Mouse (Mus musculus): ENCODE data around the gene Dcaf17. TPM values are rescaled to one million over a fixed set of nuclear protein-coding genes. Genes with fewer than 3 reads are reported as not detected.

The Dcaf17 gene
- polyA plus RNA-seq, 1 experiment: 2.0 TPM

- Histone ChIP-seq H3K79me3 (ENCODE audit: low read depth) (no peaks in the 10 kb centered on the region), H3K79me2 (ENCODE audit: control insufficient read depth, insufficient read depth) (no peaks in the 10 kb centered on the region), H3K27me3 (ENCODE audit: control insufficient read depth, insufficient read depth, insufficient read length) (no peaks in the 10 kb centered on the region), H3K36me3 (ENCODE audit: control insufficient read depth, insufficient read depth) (no peaks in the 10 kb centered on the region), H3K4me3 (ENCODE audit: insufficient read depth, poor library complexity, severe bottlenecking) (no peak overlapping the region), H3ac (ENCODE audit: control insufficient read depth, insufficient read length, low read depth) (no peak overlapping the region)
- TF ChIP-seq CEBPB (IDR thresholded peaks at IDR 0.05; ENCODE audit: low read depth): no peak
- TF ChIP-seq USF1 (IDR thresholded peaks at IDR 0.05; ENCODE audit: low read depth): no peak
- TF ChIP-seq CTCF (IDR thresholded peaks at IDR 0.05; ENCODE audit: control insufficient read depth, insufficient read depth, insufficient read length): no peak
- TF ChIP-seq MAX (IDR thresholded peaks at IDR 0.05): no peak
- no peak for TF ChIP-seq MYOG (IDR thresholded peaks at IDR 0.05; ENCODE audit: control insufficient read depth, extremely low read depth, insufficient read length)
- no peak for TF ChIP-seq FOSL1 (IDR thresholded peaks at IDR 0.05; ENCODE audit: insufficient read depth, low read length, poor library complexity, severe bottlenecking)
- TF ChIP-seq MYOD1 (IDR thresholded peaks at IDR 0.05; ENCODE audit: control insufficient read depth, insufficient read length, low read depth): no peak
These were observed 67.3 kb downstream of the Dcaf17 start for GRCm38 (mm10) chr2:71122268-71123029.

GRCm38 (mm10) chr2:71123591-71123990 lies 68.5 kb downstream of the Dcaf17 start:
- Histone ChIP-seq H3K79me3 (ENCODE audit: low read depth) (no peaks in the 10 kb centered on the region), H3K36me3 (ENCODE audit: control insufficient read depth, insufficient read depth) (no peaks in the 10 kb centered on the region), H3ac (ENCODE audit: control insufficient read depth, insufficient read length, low read depth) (no peak overlapping the region), H3K27me3 (ENCODE audit: control insufficient read depth, insufficient read depth, insufficient read length) (no peaks in the 10 kb centered on the region), H3K79me2 (ENCODE audit: control insufficient read depth, insufficient read depth) (no peaks in the 10 kb centered on the region), H3K4me3 (ENCODE audit: insufficient read depth, poor library complexity, severe bottlenecking) (no peak overlapping the region)
- TF ChIP-seq FOSL1 (IDR thresholded peaks at IDR 0.05; ENCODE audit: insufficient read depth, low read length, poor library complexity, severe bottlenecking) (no peak), CTCF (IDR thresholded peaks at IDR 0.05; ENCODE audit: control insufficient read depth, insufficient read depth, insufficient read length) (no peak), MYOG (IDR thresholded peaks at IDR 0.05; ENCODE audit: control insufficient read depth, extremely low read depth, insufficient read length) (no peak), USF1 (IDR thresholded peaks at IDR 0.05; ENCODE audit: low read depth) (no peak), MYOD1 (IDR thresholded peaks at IDR 0.05; ENCODE audit: control insufficient read depth, insufficient read length, low read depth) (no peak), CEBPB (IDR thresholded peaks at IDR 0.05; ENCODE audit: low read depth) (no peak), MAX (IDR thresholded peaks at IDR 0.05) (no peak)

GRCm38 (mm10) chr2:71127779-71128534 lies 72.8 kb downstream of the Dcaf17 start:
- Histone ChIP-seq H3K4me3 (ENCODE audit: insufficient read depth, poor library complexity, severe bottlenecking) (no peak overlapping the region), H3K79me3 (ENCODE audit: low read depth) (no peaks in the 10 kb centered on the region), H3K79me2 (ENCODE audit: control insufficient read depth, insufficient read depth) (no peaks in the 10 kb centered on the region), H3K36me3 (ENCODE audit: control insufficient read depth, insufficient read depth) (no peaks in the 10 kb centered on the region), H3K27me3 (ENCODE audit: control insufficient read depth, insufficient read depth, insufficient read length) (no peaks in the 10 kb centered on the region), H3ac (ENCODE audit: control insufficient read depth, insufficient read length, low read depth) (no peak overlapping the region)
- TF ChIP-seq CTCF (IDR thresholded peaks at IDR 0.05; ENCODE audit: control insufficient read depth, insufficient read depth, insufficient read length) (no peak), MYOG (IDR thresholded peaks at IDR 0.05; ENCODE audit: control insufficient read depth, extremely low read depth, insufficient read length) (no peak), CEBPB (IDR thresholded peaks at IDR 0.05; ENCODE audit: low read depth) (no peak), MAX (IDR thresholded peaks at IDR 0.05) (no peak), FOSL1 (IDR thresholded peaks at IDR 0.05; ENCODE audit: insufficient read depth, low read length, poor library complexity, severe bottlenecking) (no peak), USF1 (IDR thresholded peaks at IDR 0.05; ENCODE audit: low read depth) (no peak), MYOD1 (IDR thresholded peaks at IDR 0.05; ENCODE audit: control insufficient read depth, insufficient read length, low read depth) (no peak)

- no peak for TF ChIP-seq CEBPB (IDR thresholded peaks at IDR 0.05; ENCODE audit: low read depth)
- no peak for TF ChIP-seq MYOD1 (IDR thresholded peaks at IDR 0.05; ENCODE audit: control insufficient read depth, insufficient read length, low read depth)
- Histone ChIP-seq H3K27me3 (ENCODE audit: control insufficient read depth, insufficient read depth, insufficient read length) (no peaks in the 10 kb centered on the region), H3ac (ENCODE audit: control insufficient read depth, insufficient read length, low read depth) (no peak overlapping the region), H3K4me3 (ENCODE audit: insufficient read depth, poor library complexity, severe bottlenecking) (no peak overlapping the region), H3K79me3 (ENCODE audit: low read depth) (no peaks in the 10 kb centered on the region), H3K79me2 (ENCODE audit: control insufficient read depth, insufficient read depth) (no peaks in the 10 kb centered on the region), H3K36me3 (ENCODE audit: control insufficient read depth, insufficient read depth) (no peaks in the 10 kb centered on the region)
These were observed 75.2 kb downstream of the Dcaf17 start for GRCm38 (mm10) chr2:71130366-71130765.

GRCm38 (mm10) chr2:71131866-71132496 lies 76.9 kb downstream of the Dcaf17 start:
- H3K27me3 ChIP-seq (ENCODE audit: control insufficient read depth, insufficient read depth, insufficient read length): no peaks in the 10 kb centered on the region
- no peak overlapping the region for H3K4me3 ChIP-seq (ENCODE audit: insufficient read depth, poor library complexity, severe bottlenecking)
- H3ac ChIP-seq (ENCODE audit: control insufficient read depth, insufficient read length, low read depth): no peak overlapping the region
- no peaks in the 10 kb centered on the region for H3K36me3 ChIP-seq (ENCODE audit: control insufficient read depth, insufficient read depth)
- no peaks in the 10 kb centered on the region for H3K79me2 ChIP-seq (ENCODE audit: control insufficient read depth, insufficient read depth)
- no peak for TF ChIP-seq FOSL1 (IDR thresholded peaks at IDR 0.05; ENCODE audit: insufficient read depth, low read length, poor library complexity, severe bottlenecking)
- no peak for TF ChIP-seq MAX (IDR thresholded peaks at IDR 0.05)
- no peak for TF ChIP-seq MYOG (IDR thresholded peaks at IDR 0.05; ENCODE audit: control insufficient read depth, extremely low read depth, insufficient read length)
- TF ChIP-seq MYOD1 (IDR thresholded peaks at IDR 0.05; ENCODE audit: control insufficient read depth, insufficient read length, low read depth): no peak
- no peak for TF ChIP-seq CEBPB (IDR thresholded peaks at IDR 0.05; ENCODE audit: low read depth)
- no peak for TF ChIP-seq CTCF (IDR thresholded peaks at IDR 0.05; ENCODE audit: control insufficient read depth, insufficient read depth, insufficient read length)
- no peak for TF ChIP-seq USF1 (IDR thresholded peaks at IDR 0.05; ENCODE audit: low read depth)
- H3K79me3 ChIP-seq (ENCODE audit: low read depth): no peaks in the 10 kb centered on the region
